Mouse (Mus musculus) limb, embryonic 14.5 days (tissue): ENCODE results near the gene Mthfsd. TPM values are rescaled to one million over a fixed set of nuclear protein-coding genes. Genes with fewer than 3 reads are reported as not detected.

Experiments used
- ATAC-seq: fragments of 200-750 bp; cut with Nextera tagmentation; 2 replicates; pipeline ENCODE4 v1.8.0; 2017; ENCODE audit warnings: low read depth, moderate number of reproducible peaks, moderate TSS enrichment; ENCODE audit not compliant: low FRiP score
- DNase-seq: peaks from one replicate; pipeline ENCODE4 v3.0.0-alpha.2; 2015; ENCODE audit warnings: low spot score
- H3K27ac ChIP-seq: fragments of 300-500 bp; sonication (generic); replicated peaks from 2 replicates; pipeline ENCODE4 v1.5.1; 2014; ENCODE audit warnings: low read depth, mild to moderate bottlenecking, low read length, moderate library complexity, mixed read lengths
- H3K27me3 ChIP-seq: fragments of 300-500 bp; sonication (generic); 2 replicates; pipeline ENCODE4 v1.6.1; 2014; ENCODE audit warnings: low read length, mixed read lengths; ENCODE audit not compliant: control insufficient read depth, insufficient read depth
- H3K36me3 ChIP-seq: fragments of 300-500 bp; sonication (generic); 2 replicates; pipeline ENCODE4 v1.6.1; 2014; ENCODE audit warnings: mild to moderate bottlenecking, low read length, moderate library complexity, mixed read lengths; ENCODE audit not compliant: control insufficient read depth, insufficient read depth
- H3K4me1 ChIP-seq: fragments of 300-500 bp; sonication (generic); 2 replicates; pipeline ENCODE4 v1.6.1; 2014; ENCODE audit warnings: antibody characterized with exemption, low read length, mixed read lengths; ENCODE audit not compliant: control insufficient read depth, insufficient read depth
- H3K4me2 ChIP-seq: fragments of 300-500 bp; sonication (generic); replicated peaks from 2 replicates; pipeline ENCODE4 v1.6.1; 2014; ENCODE audit warnings: low read depth, mild to moderate bottlenecking, low read length, moderate library complexity; ENCODE audit not compliant: severe bottlenecking
- H3K4me3 ChIP-seq: fragments of 300-500 bp; sonication (generic); replicated peaks from 2 replicates; pipeline ENCODE4 v1.5.1; 2014; ENCODE audit warnings: low read length
- H3K9ac ChIP-seq: fragments of 300-500 bp; sonication (generic); 2 replicates; pipeline ENCODE4 v1.6.1; 2014; ENCODE audit warnings: mild to moderate bottlenecking, low read depth, low read length, moderate library complexity; ENCODE audit not compliant: severe bottlenecking
- H3K9me3 ChIP-seq: fragments of 300-500 bp; sonication (generic); 2 replicates; pipeline ENCODE4 v1.6.1; 2016; ENCODE audit warnings: low read length; ENCODE audit not compliant: control insufficient read depth
- POLR2A ChIP-seq: fragments of 200-500 bp; IDR thresholded peaks from 2 replicates; pipeline ENCODE4 v1.8.0; 2012; ENCODE audit warnings: inconsistent platforms, mild to moderate bottlenecking, moderate library complexity, borderline replicate concordance; ENCODE audit not compliant: insufficient read depth, insufficient read length; ENCODE audit errors: extremely low read depth
- WGBS: fragments of 180-500 bp; shearing (Covaris S2); extraction: QIAGEN DNeasy Blood & Tissue Kit; methylation state at CpG from one replicate; pipeline ENCODE4 v1.1.7; 2014; 5-methylcytosine and 5-hydroxymethylcytosine counted together
- polyA plus RNA-seq, 2 experiments: library from polyadenylated mRNA; depleted of rRNA in 1 of 2; stranded (reverse) in 1 of 2; unstranded in 1 of 2; fragments of >200 nt; fragmentation: Nextera tagmentation in 1 of 2; extraction: Ambion mirVana in 1 of 2; gene quantifications; 2 replicates each; pipeline versions ENCODE4 v1.2.1 to v1.2.3; 2012 to 2014

The Mthfsd gene
- polyA plus RNA-seq, 2 experiments = 59.9 to 122 TPM

DNA sequence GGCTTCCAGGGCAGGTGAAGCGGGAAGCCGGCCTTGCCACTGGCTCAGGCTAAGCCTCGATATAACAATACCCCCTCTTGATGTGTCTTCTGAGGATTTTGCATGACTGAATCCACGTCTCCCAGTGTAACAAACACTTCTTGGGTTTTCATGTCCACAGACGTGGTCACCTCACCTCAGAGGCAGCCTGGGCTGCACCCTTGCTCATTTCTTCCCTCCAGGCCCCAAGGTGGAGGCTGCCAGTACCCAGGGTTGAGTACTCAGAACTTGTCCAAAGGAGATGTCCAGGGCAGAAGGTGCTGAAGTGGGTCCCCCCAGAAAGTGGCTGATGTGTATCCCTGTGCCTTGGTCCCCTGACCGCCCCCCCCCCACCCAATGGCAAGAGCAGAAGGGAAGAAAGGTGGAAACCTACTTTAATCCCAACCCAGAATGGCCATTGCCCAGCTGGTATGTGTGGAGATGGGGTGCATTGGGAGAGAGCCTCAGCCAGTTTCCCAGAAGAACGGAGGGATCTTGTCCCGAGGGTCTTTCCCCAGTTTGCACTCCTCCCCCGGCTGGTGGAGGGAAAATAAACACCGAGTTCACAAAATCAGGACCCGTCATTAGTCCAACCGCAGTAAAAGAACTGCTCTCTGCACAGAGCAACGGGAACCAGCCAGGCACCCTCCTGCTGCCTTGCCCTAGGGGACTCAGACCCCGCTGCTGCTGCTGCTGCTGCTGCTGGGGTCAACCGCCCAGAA is 33.9 kb downstream of the Mthfsd start:
- no peak overlapping the region for H3K4me3 ChIP-seq
- no peak for DNase-seq

DNA sequence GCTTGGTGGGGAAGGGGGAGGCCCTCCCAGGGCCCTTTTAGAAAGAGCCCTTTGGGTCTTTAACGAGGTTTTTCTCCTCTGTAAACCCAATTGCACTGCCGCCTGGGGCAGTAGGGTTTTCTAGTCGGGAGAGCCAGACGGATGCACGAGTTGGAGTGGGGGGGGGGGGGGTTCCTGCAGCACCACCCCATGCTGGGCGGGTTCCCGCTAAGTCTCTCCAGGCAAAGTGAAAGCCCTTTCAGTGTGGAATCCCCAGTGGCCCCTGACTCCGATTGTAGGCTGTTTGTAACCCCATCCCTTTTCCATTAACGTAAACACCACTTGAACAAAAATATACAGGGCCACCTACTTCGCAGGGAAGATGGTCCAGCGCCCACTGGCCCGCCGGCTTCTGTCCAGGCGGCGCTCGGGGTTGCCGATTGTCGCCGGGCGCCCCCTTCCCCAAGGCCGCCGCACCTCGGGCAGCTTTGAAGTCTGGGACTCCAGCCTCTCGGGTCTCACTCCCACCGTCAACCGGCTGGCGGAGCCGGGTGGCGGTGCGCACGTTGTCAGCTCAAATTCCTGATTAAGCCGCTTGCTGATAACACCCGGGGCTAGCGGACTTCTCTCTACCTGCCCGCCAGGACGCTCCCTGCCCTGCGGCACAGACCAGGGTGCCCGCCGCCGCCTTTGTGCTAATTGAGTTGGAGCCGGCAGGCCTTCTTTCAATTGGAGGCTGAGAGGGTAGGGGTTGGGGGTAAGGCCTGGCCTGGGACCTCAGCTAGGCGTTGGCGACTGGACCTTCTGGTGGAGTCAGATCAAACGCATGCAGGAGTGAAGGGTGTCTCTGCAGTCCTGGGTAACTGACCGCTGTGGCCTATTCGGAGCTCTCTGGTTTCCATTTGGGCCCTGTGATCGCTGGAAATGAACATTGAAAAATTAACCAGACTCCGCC is 34.8 kb downstream of the Mthfsd start:
- Histone ChIP-seq H3K9me3 (no peaks in the 10 kb centered on the region), H3K4me2 (peak overlapping the region; percentile 32), H3K27me3 (peaks cover 94% of the 10 kb centered on the region), H3K4me3 (peak overlapping the region; percentile 21), H3K4me1 (peaks cover 9% of the 10 kb centered on the region), H3K36me3 (no peaks in the 10 kb centered on the region), H3K27ac (no peak overlapping the region), H3K9ac (0 out of 2 replicates have a peak overlapping the region, but pooled peaks have one; percentile 28)
- no peak for DNase-seq
- ATAC-seq = no peak
- no peak for TF ChIP-seq POLR2A
- WGBS = under 1% methylated on average over 47 of the region's 48 CpGs

More for the DNA sequence above, 33.9 kb downstream of the Mthfsd start:
- no peak overlapping the region for H3K4me2 ChIP-seq
- H3K27me3 ChIP-seq = peaks cover 96% of the 10 kb centered on the region
- no peak overlapping the region for H3K27ac ChIP-seq
- H3K9ac ChIP-seq = no peak overlapping the region
- no peaks in the 10 kb centered on the region for H3K9me3 ChIP-seq
- H3K4me1 ChIP-seq = peaks cover 9% of the 10 kb centered on the region
- WGBS = 3% methylated on average over 14 of the region's 15 CpGs
- H3K36me3 ChIP-seq = no peaks in the 10 kb centered on the region
- no peak for ATAC-seq
- no peak for TF ChIP-seq POLR2A

DNA sequence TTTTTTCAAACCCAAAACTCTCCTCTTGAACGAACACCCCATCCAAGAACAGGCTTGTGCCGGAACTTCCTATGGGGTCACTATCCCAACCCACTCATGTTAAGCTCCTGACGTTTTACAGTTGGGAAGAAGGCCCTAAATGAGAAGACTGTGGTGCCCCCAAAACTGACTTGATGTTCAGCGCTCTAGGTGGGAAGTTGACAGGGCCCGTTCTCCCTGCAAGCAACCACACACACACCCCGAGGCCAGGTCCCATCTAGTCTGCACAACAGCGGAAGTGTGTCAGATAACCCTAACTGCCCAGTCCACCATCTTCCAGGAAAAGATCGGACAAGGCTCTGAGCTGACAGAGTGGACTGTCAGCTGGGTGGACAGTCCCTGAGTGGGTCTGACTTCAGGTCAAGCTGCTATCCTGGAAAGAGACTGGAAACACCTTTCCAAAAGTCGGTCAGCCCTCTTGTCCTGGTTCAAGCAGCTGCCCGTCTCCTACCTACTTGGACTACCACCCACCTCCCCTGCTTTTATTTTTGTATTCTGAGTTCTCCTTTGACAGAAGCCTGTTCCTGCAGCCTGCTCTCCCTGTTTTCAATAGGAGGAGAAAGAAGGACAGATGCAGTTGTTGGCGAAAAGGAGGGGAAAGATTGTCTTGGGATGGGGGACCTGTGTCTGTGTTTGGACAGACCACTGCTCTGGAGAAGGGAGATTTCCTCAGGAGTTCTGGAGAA is 35.6 kb downstream of the Mthfsd start:
- Histone ChIP-seq H3K4me3 (no peak overlapping the region), H3K9me3 (no peaks in the 10 kb centered on the region), H3K4me2 (no peak overlapping the region), H3K9ac (no peak overlapping the region), H3K27me3 (peaks cover 87% of the 10 kb centered on the region), H3K27ac (no peak overlapping the region), H3K4me1 (peaks cover 9% of the 10 kb centered on the region), H3K36me3 (no peaks in the 10 kb centered on the region)
- ATAC-seq (no peak), DNase-seq (no peak)
- WGBS = 15% methylated on average over 11 of the region's 11 CpGs
- no peak for TF ChIP-seq POLR2A

GRCm38 (mm10) chr8:121071454-121071853 is 36.7 kb downstream of the Mthfsd start:
- WGBS = 4% methylated on average over 12 of the region's 12 CpGs
- DNase-seq (no peak), ATAC-seq (no peak)
- Histone ChIP-seq H3K4me1 (peaks cover 9% of the 10 kb centered on the region), H3K4me2 (no peak overlapping the region), H3K4me3 (no peak overlapping the region), H3K9ac (no peak overlapping the region), H3K9me3 (no peaks in the 10 kb centered on the region), H3K36me3 (no peaks in the 10 kb centered on the region), H3K27ac (no peak overlapping the region), H3K27me3 (peaks cover 76% of the 10 kb centered on the region)
- TF ChIP-seq POLR2A = no peak

- no peak for DNase-seq
- H3K4me1 ChIP-seq = no peaks in the 10 kb centered on the region
- no peak for TF ChIP-seq POLR2A
- 58% methylated on average over 13 of the region's 13 CpGs for WGBS
- no peaks in the 10 kb centered on the region for H3K36me3 ChIP-seq
- ATAC-seq = no peak; the same call in 1 of the 2 replicates
- no peak overlapping the region for H3K4me3 ChIP-seq
- no peak overlapping the region for H3K4me2 ChIP-seq
- no peaks in the 10 kb centered on the region for H3K9me3 ChIP-seq
- 0 out of 2 replicates have a peak overlapping the region, but pooled peaks have one; percentile 38 for H3K27ac ChIP-seq
- peaks cover under 1% of the 10 kb centered on the region; the same call in 1 of the 2 replicates for H3K27me3 ChIP-seq
- H3K9ac ChIP-seq = no peak overlapping the region
Observed at GRCm38 (mm10) chr8:121063649-121064048, 44.5 kb downstream of the Mthfsd start.
